11 mouse cellular contexts compared by ENCODE assay signal in genomic region chr14:68447240-68447923, GRCm38 (mm10).
A peak's percentile ranks its signal among the peaks of the same experiment; 100 is the strongest.
DNase-seq lines count a peak whose midpoint lies in the region; ATAC-seq and TF ChIP-seq lines count a peak whose summit lies in the region.
"Had no signal": no experiment of that assay in that cellular context is flagged by ENCODE, and none has a peak within 500 bp of the region (broad histone marks: within the 10 kb centered on the region; RNA-seq: fewer than 3 reads in every experiment).

No protein-coding gene starts in this region.

- no peaks in the 10 kb centered on the region for H3K4me1 ChIP-seq in kidney, postnatal 0 days (replicated peaks; ENCODE audit: insufficient read depth, low read length)
- peaks cover 6% of the 10 kb centered on the region; the same call in 1 of the 2 replicates for H3K4me1 ChIP-seq in neural tube, embryonic 12.5 days

- WGBS in kidney, postnatal 0 days, result 34% methylated on average over 7 of the region's 7 CpGs
- WGBS in neural tube, embryonic 12.5 days, result 45% methylated on average over 7 of the region's 7 CpGs

- H3K27ac ChIP-seq in kidney, postnatal 0 days, result no peak overlapping the region
- H3K27ac ChIP-seq in neural tube, embryonic 12.5 days, result no peak overlapping the region
- H3K27ac ChIP-seq: midbrain, embryonic 12.5 days had no signal

- H3K9me3 ChIP-seq in kidney, postnatal 0 days (replicated peaks; ENCODE audit: low read length), result no peaks in the 10 kb centered on the region
- no peaks in the 10 kb centered on the region for H3K9me3 ChIP-seq in neural tube, embryonic 12.5 days
- H3K9me3 ChIP-seq: midbrain, embryonic 12.5 days had no signal

- peak; percentile 8 for DNase-seq in embryo, embryonic 10.5 days (ENCODE audit: low spot score)
- DNase-seq in embryo, embryonic 10 days (ENCODE audit: low spot score), result no peak
- DNase-seq in adrenal gland, postnatal 25 days, result peak; percentile 20
- DNase-seq in kidney, postnatal 0 days (ENCODE audit: low spot score), result peak; percentile 47
- DNase-seq in gastrocnemius, adult 8-10 months (ENCODE audit: low spot score in 2 of 2), result no peak
- no peak for DNase-seq in lung, postnatal 36 days
- no peak for DNase-seq in spleen, postnatal 36 days (ENCODE audit: low spot score in 2 of 2)
- DNase-seq: heart, postnatal 10 days; lung, adult 2 months had no signal

- H3K27me3 ChIP-seq in kidney, postnatal 0 days (ENCODE audit: insufficient read depth, low read length), result no peaks in the 10 kb centered on the region
- no peaks in the 10 kb centered on the region for H3K27me3 ChIP-seq in neural tube, embryonic 12.5 days (replicated peaks)
- H3K27me3 ChIP-seq: midbrain, embryonic 12.5 days had no signal

- H3K4me2 ChIP-seq in kidney, postnatal 0 days (ENCODE audit: low read length), result no peak overlapping the region
- no peak overlapping the region for H3K4me2 ChIP-seq in neural tube, embryonic 12.5 days (replicated peaks)
- H3K4me2 ChIP-seq: midbrain, embryonic 12.5 days had no signal

- ATAC-seq in kidney, postnatal 0 days (replicated peaks; ENCODE audit: low FRiP score, low read depth), result peak; percentile 40; the same call in 1 of the 2 replicates
- ATAC-seq in neural tube, embryonic 12.5 days (ENCODE audit: low FRiP score, low read depth), result 0 out of 2 replicates have a peak, but pooled peaks have one; percentile 37

- no peak for TF ChIP-seq CTCF in kidney, postnatal 0 days (IDR thresholded peaks at IDR 0.05; ENCODE audit: low read depth)

- H3K4me3 ChIP-seq in kidney, postnatal 0 days (replicated peaks; ENCODE audit: low read depth, low read length), result no peak overlapping the region
- H3K4me3 ChIP-seq in neural tube, embryonic 12.5 days, result no peak overlapping the region
- H3K4me3 ChIP-seq: midbrain, embryonic 12.5 days had no signal

- H3K36me3 ChIP-seq in kidney, postnatal 0 days (ENCODE audit: insufficient read depth, low read length), result no peaks in the 10 kb centered on the region
- H3K36me3 ChIP-seq in neural tube, embryonic 12.5 days, result no peaks in the 10 kb centered on the region
- H3K36me3 ChIP-seq: midbrain, embryonic 12.5 days had no signal

- no peak overlapping the region for H3K9ac ChIP-seq in kidney, postnatal 0 days (ENCODE audit: low read depth, low read length)
- no peak overlapping the region for H3K9ac ChIP-seq in neural tube, embryonic 12.5 days
- H3K9ac ChIP-seq: midbrain, embryonic 12.5 days had no signal

Comparison
In these comparisons a context has a peak if more than half of its experiments do, and no peak if none do; other contexts are left out.
1. DNase-seq: peak in embryo, embryonic 10.5 days (single experiment), adrenal gland, postnatal 25 days (single experiment) and kidney, postnatal 0 days (single experiment); none in embryo, embryonic 10 days (single experiment), gastrocnemius, adult 8-10 months (0 of 2), lung, postnatal 36 days (single experiment) and spleen, postnatal 36 days (0 of 2).